Mouse (Mus musculus) thymus, adult 2 months (tissue): ENCODE measurements around the gene Trim71.

Experiments used
- CTCF ChIP-seq: fragments of 200-500 bp; IDR thresholded peaks from 2 replicates; pipeline ENCODE4 v1.5.1; 2012; ENCODE audit warnings: mild to moderate bottlenecking, control low read depth, low read length, moderate library complexity, borderline replicate concordance; ENCODE audit not compliant: control insufficient read depth, poor library complexity, insufficient read depth; ENCODE audit errors: extremely low read depth
- POLR2A ChIP-seq: fragments of 200-500 bp; IDR thresholded peaks from 2 replicates; pipeline ENCODE4 v1.6.1; 2012; ENCODE audit warnings: mild to moderate bottlenecking, low read length, control low read depth, moderate library complexity; ENCODE audit not compliant: control insufficient read depth, poor library complexity, insufficient read depth; ENCODE audit errors: extremely low read depth

GRCm38 (mm10) chr9:114560771-114561670 is 3.1 kb downstream of the Trim71 start:
- TF ChIP-seq CTCF (no peak), POLR2A (no peak)
